Mouse (Mus musculus) liver, adult 2 months (tissue): Measurements from ENCODE around the gene Kcnj8.

Experiments used
- CTCF ChIP-seq: fragments of 200-500 bp; IDR thresholded peaks from 2 replicates; pipeline ENCODE4 v1.5.1; 2011; ENCODE audit warnings: low read depth, low read length, control low read depth
- POLR2A ChIP-seq: fragments of 200-500 bp; IDR thresholded peaks from 2 replicates; pipeline ENCODE4 v1.6.1; 2011; ENCODE audit warnings: low read length, control low read depth; ENCODE audit not compliant: insufficient read depth; ENCODE audit errors: extremely low read depth

- TF ChIP-seq CTCF (no peak), POLR2A (no peak)
Measured at GRCm38 (mm10) chr6:142555988-142556387, 15.4 kb downstream of the Kcnj8 start.
